In the genomic region with DNA sequence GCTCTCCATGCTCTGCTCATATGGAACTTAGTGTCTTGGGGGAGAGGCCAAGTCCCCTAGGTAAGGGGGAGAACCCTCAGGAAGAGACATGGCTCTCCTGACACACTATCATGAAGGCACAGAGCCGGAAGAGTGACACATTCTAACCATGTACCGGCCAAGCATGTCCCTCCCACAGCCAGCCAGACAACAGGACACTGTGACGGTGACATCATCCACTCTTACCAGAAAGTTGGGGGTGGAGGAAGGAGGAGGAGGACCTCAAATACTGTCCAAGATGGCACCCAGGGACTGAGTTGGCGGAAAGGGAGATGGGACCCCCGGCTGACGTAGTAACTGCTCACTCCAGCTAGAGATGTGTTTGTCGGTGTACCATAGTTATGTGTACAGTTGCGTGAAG, we compare ENCODE assay signal across 21 mouse cellular contexts.
"Had no signal": no experiment of that assay in that cellular context is flagged by ENCODE, and none has a peak within 500 bp of the region (broad histone marks: within the 10 kb centered on the region; RNA-seq: fewer than 3 reads in every experiment).

No protein-coding gene starts in this region.

- H3K27ac ChIP-seq: lung, embryonic 15.5 days; macrophage; midbrain, embryonic 13.5 days; midbrain, embryonic 15.5 days; neural tube, embryonic 13.5 days; neural tube, embryonic 15.5 days had no signal

- H3K9ac ChIP-seq: liver, postnatal 0 days; lung, embryonic 15.5 days; midbrain, embryonic 13.5 days; midbrain, embryonic 15.5 days; neural tube, embryonic 13.5 days; neural tube, embryonic 15.5 days had no signal

- H3K4me1 ChIP-seq: lung, embryonic 15.5 days; megakaryocyte, embryonic 14.5 days; midbrain, embryonic 13.5 days; midbrain, embryonic 15.5 days; neural tube, embryonic 15.5 days had no signal

- H3K4me3 ChIP-seq: lung, embryonic 15.5 days; midbrain, embryonic 13.5 days; midbrain, embryonic 15.5 days; myocyte; neural tube, embryonic 13.5 days; neural tube, embryonic 15.5 days had no signal

- ATAC-seq: liver, postnatal 0 days; lung, postnatal 0 days; midbrain, embryonic 13.5 days; midbrain, embryonic 15.5 days had no signal

- H3K9me3 ChIP-seq: lung, embryonic 15.5 days; midbrain, embryonic 13.5 days; midbrain, embryonic 15.5 days; neural tube, embryonic 13.5 days; neural tube, embryonic 15.5 days had no signal

- H3K27me3 ChIP-seq: lung, embryonic 15.5 days; midbrain, embryonic 13.5 days; midbrain, embryonic 15.5 days; neural tube, embryonic 13.5 days; neural tube, embryonic 15.5 days had no signal

- H3K4me2 ChIP-seq: lung, embryonic 15.5 days; midbrain, embryonic 11.5 days; midbrain, embryonic 13.5 days; midbrain, embryonic 15.5 days; neural tube, embryonic 13.5 days; neural tube, embryonic 15.5 days had no signal

- DNase-seq: liver, postnatal 0 days; lung, adult 2 months; lung, postnatal 14 days; lung, postnatal 36 days; retina, postnatal 1 day; right cerebral cortex, postnatal 25 days; right cerebral cortex, postnatal 4 days; spleen, adult 18-20 months; thymus, adult 18-20 months; thymus, postnatal 14 days; thymus, postnatal 36 days had no signal

- H3K36me3 ChIP-seq: lung, embryonic 15.5 days; midbrain, embryonic 13.5 days; midbrain, embryonic 15.5 days; neural tube, embryonic 13.5 days; neural tube, embryonic 15.5 days had no signal
